Mouse (Mus musculus) ES-Bruce4 (cell line): ENCODE data around the gene Mrpl58.

ENCODE experiments used
- CTCF ChIP-seq: IDR thresholded peaks from one replicate; pipeline ENCODE4 v1.8.1; 2011; ENCODE audit warnings: low read depth, low read length
- POLR2A ChIP-seq: IDR thresholded peaks from one replicate; pipeline ENCODE4 v1.8.1; 2011; ENCODE audit warnings: low read length; ENCODE audit not compliant: insufficient read depth

GRCm38 (mm10) chr11:115429307-115429706, 25.8 kb downstream of the Mrpl58 start:
- no peak for TF ChIP-seq CTCF
- TF ChIP-seq POLR2A: no peak
